ENCODE assay signal across 14 mouse cellular contexts in the genomic region with DNA sequence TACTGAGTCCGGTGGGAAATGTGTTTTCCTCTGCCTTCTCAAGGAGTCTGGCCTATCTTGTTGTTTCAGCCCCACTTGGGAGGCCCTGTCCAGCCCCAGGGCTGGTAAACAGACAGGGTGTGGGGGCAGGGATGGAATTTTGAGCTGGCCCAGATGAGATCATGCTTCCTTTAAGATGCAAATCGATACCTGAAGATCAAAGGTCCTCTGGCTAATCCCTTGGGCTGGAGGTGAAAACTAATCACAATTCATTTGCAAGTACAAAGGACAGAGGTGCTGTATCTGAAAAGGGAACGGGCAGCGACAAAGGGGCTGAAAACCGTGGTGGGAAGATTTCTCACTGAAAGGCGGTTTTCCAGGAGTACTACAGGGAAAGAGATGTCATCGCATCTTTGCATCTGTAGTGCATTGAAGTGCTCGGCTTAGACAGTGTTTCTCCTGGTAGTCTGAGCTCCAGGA.
DNase-seq lines count a peak whose midpoint lies in the region; ATAC-seq lines count a peak whose summit lies in the region.
"Had no signal": no experiment of that assay in that cellular context is flagged by ENCODE, and none has a peak within 500 bp of the region (broad histone marks: within the 10 kb centered on the region; RNA-seq: fewer than 3 reads in every experiment).

No protein-coding gene starts in this region.

- H3K4me2 ChIP-seq in forebrain, embryonic 16.5 days (ENCODE audit: low read length), result no peak overlapping the region
- no peak overlapping the region for H3K4me2 ChIP-seq in neural tube, embryonic 15.5 days

- H3K27me3 ChIP-seq in forebrain, embryonic 10.5 days (ENCODE audit: poor library complexity, severe bottlenecking), result peaks cover 41% of the 10 kb centered on the region
- no peaks in the 10 kb centered on the region for H3K27me3 ChIP-seq in forebrain, embryonic 16.5 days (replicated peaks; ENCODE audit: control insufficient read depth, insufficient read depth, low read length)
- no peaks in the 10 kb centered on the region for H3K27me3 ChIP-seq in neural tube, embryonic 15.5 days (replicated peaks)

- peak overlapping the region; percentile 18 for H3K4me3 ChIP-seq in forebrain, embryonic 10.5 days
- no peak overlapping the region for H3K4me3 ChIP-seq in forebrain, embryonic 16.5 days (replicated peaks; ENCODE audit: low read length)
- no peak overlapping the region for H3K4me3 ChIP-seq in neural tube, embryonic 15.5 days (replicated peaks)
- H3K4me3 ChIP-seq: layer of hippocampus, adult 2 months had no signal

- no peak for ATAC-seq in forebrain, embryonic 16.5 days
- no peak for ATAC-seq in neural tube, embryonic 15.5 days (ENCODE audit: low FRiP score)

- peak; percentile 72 for DNase-seq in forebrain, embryonic 10.5 days (ENCODE audit: extremely low spot score, low spot score)
- peak; percentile 51 for DNase-seq in neural tube, embryonic 10.5 days (ENCODE audit: extremely low spot score, low spot score)
- DNase-seq in mesoderm, embryonic 11.5 days (ENCODE audit: low read depth, low spot score), result peak; percentile 50
- no peak for DNase-seq in layer of hippocampus, adult 11-12 months (ENCODE audit: low spot score)
- no peak for DNase-seq in thymus, postnatal 10 days (ENCODE audit: low spot score in 2 of 2)
- no peak for DNase-seq in left cerebral cortex, adult 11 months (ENCODE audit: low spot score)
- DNase-seq: adrenal gland, postnatal 25 days; heart, postnatal 14 days; kidney, adult 2 months; spleen, adult 18-20 months had no signal

- H3K27ac ChIP-seq in forebrain, embryonic 10.5 days, result peak overlapping the region; percentile 82
- H3K27ac ChIP-seq in forebrain, embryonic 16.5 days (ENCODE audit: low read length), result no peak overlapping the region
- no peak overlapping the region for H3K27ac ChIP-seq in neural tube, embryonic 15.5 days (replicated peaks)
- H3K27ac ChIP-seq: layer of hippocampus, adult 2 months; liver, embryonic 14.5 days had no signal

- no peaks in the 10 kb centered on the region for H3K9me3 ChIP-seq in forebrain, embryonic 10.5 days
- H3K9me3 ChIP-seq in forebrain, embryonic 16.5 days (ENCODE audit: control insufficient read depth, low read length), result no peaks in the 10 kb centered on the region
- no peaks in the 10 kb centered on the region for H3K9me3 ChIP-seq in neural tube, embryonic 15.5 days (replicated peaks)

- H3K36me3 ChIP-seq in forebrain, embryonic 10.5 days (replicated peaks), result no peaks in the 10 kb centered on the region
- no peaks in the 10 kb centered on the region for H3K36me3 ChIP-seq in forebrain, embryonic 16.5 days (ENCODE audit: control insufficient read depth, insufficient read depth)
- H3K36me3 ChIP-seq in neural tube, embryonic 15.5 days, result no peaks in the 10 kb centered on the region

- 0% methylated on average over 8 of the region's 8 CpGs for WGBS in forebrain, embryonic 10.5 days
- 2% methylated on average over 8 of the region's 8 CpGs for WGBS in forebrain, embryonic 16.5 days
- WGBS in neural tube, embryonic 15.5 days, result 6% methylated on average over 8 of the region's 8 CpGs

- no peak overlapping the region for H3K9ac ChIP-seq in forebrain, embryonic 16.5 days (replicated peaks; ENCODE audit: low read depth, low read length)
- no peak overlapping the region for H3K9ac ChIP-seq in neural tube, embryonic 15.5 days (replicated peaks)
- H3K9ac ChIP-seq: liver, embryonic 14.5 days had no signal

- peaks cover 58% of the 10 kb centered on the region for H3K4me1 ChIP-seq in forebrain, embryonic 10.5 days
- H3K4me1 ChIP-seq in forebrain, embryonic 16.5 days (replicated peaks; ENCODE audit: control insufficient read depth, insufficient read depth, low read length), result no peaks in the 10 kb centered on the region; the same call in 1 of the 2 replicates
- no peaks in the 10 kb centered on the region for H3K4me1 ChIP-seq in neural tube, embryonic 15.5 days

Comparison
In these comparisons a context has a peak if more than half of its experiments do, and no peak if none do; other contexts are left out.
1. DNase-seq: peak in forebrain, embryonic 10.5 days (single experiment), neural tube, embryonic 10.5 days (single experiment) and mesoderm, embryonic 11.5 days (single experiment); none in layer of hippocampus, adult 11-12 months (single experiment), thymus, postnatal 10 days (0 of 2) and left cerebral cortex, adult 11 months (single experiment).